In the genomic region with DNA sequence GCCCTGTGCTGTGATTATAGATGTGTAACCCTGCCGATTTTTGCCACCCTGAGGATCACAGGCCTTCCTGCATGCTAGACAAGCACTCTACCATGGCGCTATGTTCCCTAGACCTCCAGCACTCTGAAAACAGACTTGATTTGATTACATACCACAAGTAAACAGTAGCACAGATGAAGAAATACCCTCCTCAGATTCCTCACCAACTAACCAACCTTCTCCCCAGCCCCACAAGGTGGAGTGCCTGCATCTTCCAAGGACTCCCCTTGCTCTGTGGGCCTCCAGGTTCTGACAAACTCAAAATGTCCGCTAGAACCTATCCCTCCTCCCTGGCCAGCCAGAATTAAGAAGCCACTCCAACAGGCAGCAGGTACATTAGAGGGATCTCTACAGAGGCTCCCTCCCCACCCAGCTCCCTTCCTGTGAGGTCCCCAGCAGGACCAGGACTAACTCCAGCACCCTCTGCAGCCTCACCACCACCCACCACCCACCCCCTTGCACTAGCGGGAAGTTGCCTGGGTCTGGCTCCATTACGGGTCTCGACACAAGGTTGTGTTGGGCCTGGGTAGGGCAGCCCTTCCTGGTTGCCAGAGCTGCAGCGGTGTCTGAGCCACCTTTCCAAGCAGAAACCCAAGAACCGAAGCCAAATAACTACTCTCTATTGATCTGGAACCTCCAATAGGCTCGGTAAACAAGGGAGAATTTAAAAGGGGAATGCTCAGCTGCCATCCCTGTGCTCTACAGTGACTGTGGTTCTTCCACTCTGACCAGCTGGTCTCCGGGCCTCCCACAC, we compare ENCODE assay signal across 8 mouse cellular contexts. TPM values are rescaled to one million over a fixed set of nuclear protein-coding genes. Genes with fewer than 3 reads are reported as not detected.
A peak's percentile ranks its signal among the peaks of the same experiment; 100 is the strongest.
DNase-seq lines count a peak whose midpoint lies in the region; ATAC-seq and TF ChIP-seq lines count a peak whose summit lies in the region.

No protein-coding gene starts in this region.

- WGBS in midbrain, embryonic 11.5 days, result 15% methylated on average over 10 of the region's 10 CpGs

- ATAC-seq in midbrain, embryonic 11.5 days (ENCODE audit: low FRiP score), result peak; percentile 25; the same call in 1 of the 2 replicates

- H3ac ChIP-seq in C2C12 (ENCODE audit: control insufficient read depth, insufficient read length, low read depth), result peak overlapping the region; percentile 22

- H3K4me1 ChIP-seq in cortical plate, adult 2 months (ENCODE audit: control insufficient read depth, insufficient read depth, low read length), result no peaks in the 10 kb centered on the region
- peaks cover 12% of the 10 kb centered on the region for H3K4me1 ChIP-seq in midbrain, embryonic 11.5 days (ENCODE audit: control insufficient read depth, insufficient read depth, low read length)

- no peaks in the 10 kb centered on the region for H3K9me3 ChIP-seq in midbrain, embryonic 11.5 days (ENCODE audit: control insufficient read depth, low read length)

- no peaks in the 10 kb centered on the region for H3K36me3 ChIP-seq in C2C12 (ENCODE audit: control insufficient read depth, insufficient read depth)
- no peaks in the 10 kb centered on the region for H3K36me3 ChIP-seq in midbrain, embryonic 11.5 days (ENCODE audit: control insufficient read depth, insufficient read depth, low read length)

- intact Hi-C loops in gastrocnemius, adult 2 months (cut with DNase I), result loop anchor here (1.0 to 2.0 kb wide), 3 partner anchors 10 to 83 kb away; a partner anchor contains a TSS

- H3K4me3 ChIP-seq in gastrocnemius, adult 2 months, result peak overlapping the region; percentile 72
- H3K4me3 ChIP-seq in C2C12 (ENCODE audit: insufficient read depth, poor library complexity, severe bottlenecking), result no peak overlapping the region
- peak overlapping the region; percentile 36 for H3K4me3 ChIP-seq in cortical plate, adult 2 months (ENCODE audit: insufficient read depth, low read length)
- peak overlapping the region; percentile 52 for H3K4me3 ChIP-seq in midbrain, embryonic 11.5 days (ENCODE audit: low read depth, low read length)

- peak overlapping the region; percentile 87 for H3K9ac ChIP-seq in midbrain, embryonic 11.5 days (ENCODE audit: low read length)

- H3K27ac ChIP-seq in gastrocnemius, adult 2 months, result peak overlapping the region; percentile 96
- no peak overlapping the region for H3K27ac ChIP-seq in cortical plate, adult 2 months (ENCODE audit: insufficient read depth, low read length)
- peak overlapping the region; percentile 57 for H3K27ac ChIP-seq in midbrain, embryonic 11.5 days (ENCODE audit: low read depth, low read length)

- H3K79me2 ChIP-seq in C2C12 (ENCODE audit: control insufficient read depth, insufficient read depth), result no peaks in the 10 kb centered on the region

- no peaks in the 10 kb centered on the region for H3K27me3 ChIP-seq in C2C12 (ENCODE audit: control insufficient read depth, insufficient read depth, insufficient read length)
- H3K27me3 ChIP-seq in midbrain, embryonic 11.5 days (ENCODE audit: control insufficient read depth, insufficient read depth, low read length), result no peaks in the 10 kb centered on the region

- H3K79me3 ChIP-seq in C2C12 (ENCODE audit: low read depth), result no peaks in the 10 kb centered on the region

- no peak for TF ChIP-seq POLR2A in cortical plate, adult 2 months (IDR thresholded peaks at IDR 0.05; ENCODE audit: extremely low read depth, insufficient read depth, low read length)

- H3K4me2 ChIP-seq in midbrain, embryonic 11.5 days, result peak overlapping the region; percentile 77

- no peak for TF ChIP-seq CTCF in gastrocnemius, adult 2 months (IDR thresholded peaks at IDR 0.05)
- TF ChIP-seq CTCF in C2C12 (IDR thresholded peaks at IDR 0.05; ENCODE audit: control insufficient read depth, insufficient read depth, insufficient read length), result no peak
- no peak for TF ChIP-seq CTCF in cortical plate, adult 2 months (IDR thresholded peaks at IDR 0.05; ENCODE audit: extremely low read depth, insufficient read depth, low read length)

- DNase-seq in gastrocnemius, adult 2 months, result no peak
- no peak for DNase-seq in gastrocnemius, adult 8-10 months (ENCODE audit: low spot score in 2 of 2)
- DNase-seq in induced T-regulatory cell, adult 2 months (ENCODE audit: low read depth), result peak; percentile 68
- DNase-seq in midbrain, embryonic 11.5 days (ENCODE audit: low spot score, missing footprints), result peak; percentile 85
- DNase-seq in urinary bladder, postnatal 36 days (ENCODE audit: low spot score in 2 of 2), result no peak
- DNase-seq in urinary bladder, postnatal 25 days (ENCODE audit: low spot score), result no peak

TF ChIP-seq in C2C12, 6 proteins besides CTCF, POLR2A, EP300 and RAD21:
- no peak for TF ChIP-seq MAX (IDR thresholded peaks at IDR 0.05)
- no peak for TF ChIP-seq CEBPB (IDR thresholded peaks at IDR 0.05; ENCODE audit: low read depth)
- no peak for TF ChIP-seq MYOD1 (IDR thresholded peaks at IDR 0.05; ENCODE audit: control insufficient read depth, insufficient read length, low read depth)
- no peak for TF ChIP-seq USF1 (IDR thresholded peaks at IDR 0.05; ENCODE audit: low read depth)
- no peak for TF ChIP-seq FOSL1 (IDR thresholded peaks at IDR 0.05; ENCODE audit: insufficient read depth, low read length, poor library complexity, severe bottlenecking)
- TF ChIP-seq MYOG (IDR thresholded peaks at IDR 0.05; ENCODE audit: control insufficient read depth, extremely low read depth, insufficient read length), result no peak

RNA-seq across cellular contexts. Expression of a gene that starts 41.9 kb away (rescaled TPM):
- total RNA-seq in gastrocnemius, adult 2 months (2021), result 10 to 100 TPM; 13.8 to 16.0 TPM
- 10 to 100 TPM; 10.2 to 15.0 (median 13.6) TPM for total RNA-seq in gastrocnemius, adult 8-10 months (2022)
- 13.2 TPM for polyA plus RNA-seq in C2C12 (2012; fragmentation: generic; extraction: Trizol)
- polyA plus RNA-seq in cortical plate, adult 2 months (2012; rRNA removed), result 22.0 and 22.5 TPM in 2 replicates
- polyA plus RNA-seq in midbrain, embryonic 11.5 days (2014; fragmentation: Nextera tagmentation; extraction: Ambion mirVana), result 20.8 and 21.6 TPM in 2 replicates

RNA-seq across cellular contexts. Expression of a gene that starts 46.0 kb away (rescaled TPM):
- 100 to 1,000 TPM; 314 to 379 TPM for total RNA-seq in gastrocnemius, adult 2 months (2021)
- total RNA-seq in gastrocnemius, adult 8-10 months (2022), result 100 to 1,000 TPM; 274 to 310 (median 289) TPM
- polyA plus RNA-seq in C2C12 (2012; fragmentation: generic; extraction: Trizol), result 570 TPM
- 334 and 359 TPM in 2 replicates for polyA plus RNA-seq in cortical plate, adult 2 months (2012; rRNA removed)
- 3,662 and 3,728 TPM in 2 replicates for polyA plus RNA-seq in midbrain, embryonic 11.5 days (2014; fragmentation: Nextera tagmentation; extraction: Ambion mirVana)

Comparison
In these comparisons a context has a peak if more than half of its experiments do, and no peak if none do; other contexts are left out.
1. DNase-seq: peak in induced T-regulatory cell, adult 2 months (single experiment) and midbrain, embryonic 11.5 days (single experiment); none in gastrocnemius, adult 2 months (single experiment), gastrocnemius, adult 8-10 months (0 of 2), urinary bladder, postnatal 36 days (0 of 2) and urinary bladder, postnatal 25 days (single experiment).